Mouse (Mus musculus): ENCODE results near the gene Ntmt1. TPM values are rescaled to one million over a fixed set of nuclear protein-coding genes. Genes with fewer than 3 reads are reported as not detected.
A peak's percentile ranks its signal among the peaks of the same experiment; 100 is the strongest.

Gene Ntmt1
- polyA plus RNA-seq, 1 experiment: 36.9 TPM

GRCm38 (mm10) chr2:30769187-30769586 is 38.4 kb upstream of the Ntmt1 start:
- H3K4me1 ChIP-seq: peaks cover 93% of the 10 kb centered on the region
- H3K4me3 ChIP-seq (replicated peaks): no peak overlapping the region
- peaks cover 2% of the 10 kb centered on the region for H3K36me3 ChIP-seq (replicated peaks; ENCODE audit: low read length)
- H3K9me3 ChIP-seq: no peaks in the 10 kb centered on the region
- TF ChIP-seq FLI1 (IDR thresholded peaks at IDR 0.05; ENCODE audit: low read length) (no peak), GATA1 (IDR thresholded peaks at IDR 0.05; ENCODE audit: borderline replicate concordance, low read length) (no peak)
- peaks cover 23% of the 10 kb centered on the region for H3K27me3 ChIP-seq (replicated peaks)

DNA sequence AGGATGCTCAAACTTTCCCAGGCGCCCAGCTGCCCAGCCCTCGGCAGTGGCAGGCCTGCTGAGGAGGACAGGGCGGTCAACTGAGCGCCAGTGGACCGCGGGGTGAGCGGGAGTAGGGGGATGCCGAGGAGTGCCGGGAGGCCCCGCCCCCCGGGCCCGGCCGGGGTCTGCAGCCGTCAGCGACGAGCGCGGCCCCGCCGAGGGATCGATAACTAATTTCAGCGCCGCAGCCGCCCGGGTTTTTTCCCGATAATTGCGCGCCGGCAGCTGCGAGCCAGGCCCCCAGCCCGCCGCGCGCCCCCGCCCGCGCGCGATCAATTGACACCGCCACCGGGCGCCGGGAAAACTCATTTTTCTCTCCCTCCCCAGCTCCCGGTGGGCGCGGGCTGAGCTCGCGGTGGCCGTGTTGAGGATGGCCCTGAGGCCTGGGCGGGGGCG is 36.2 kb upstream of the Ntmt1 start:
- H3K36me3 ChIP-seq (replicated peaks; ENCODE audit: low read length): peaks cover 17% of the 10 kb centered on the region
- TF ChIP-seq GATA1 (IDR thresholded peaks at IDR 0.05; ENCODE audit: borderline replicate concordance, low read length): no peak
- no peak for TF ChIP-seq FLI1 (IDR thresholded peaks at IDR 0.05; ENCODE audit: low read length)
- H3K4me1 ChIP-seq: peaks cover 98% of the 10 kb centered on the region
- H3K27me3 ChIP-seq (replicated peaks): peaks cover 16% of the 10 kb centered on the region
- H3K9me3 ChIP-seq: no peaks in the 10 kb centered on the region
- H3K4me3 ChIP-seq (replicated peaks): peak overlapping the region; percentile 93

- Histone ChIP-seq H3K9me3 (no peaks in the 10 kb centered on the region), H3K4me3 (replicated peaks) (peak overlapping the region; percentile 93), H3K36me3 (replicated peaks; ENCODE audit: low read length) (peaks cover 17% of the 10 kb centered on the region), H3K27me3 (replicated peaks) (peaks cover 11% of the 10 kb centered on the region), H3K4me1 (peaks cover 98% of the 10 kb centered on the region)
- TF ChIP-seq FLI1 (IDR thresholded peaks at IDR 0.05; ENCODE audit: low read length) (no peak), GATA1 (IDR thresholded peaks at IDR 0.05; ENCODE audit: borderline replicate concordance, low read length) (no peak)
These were observed 35.7 kb upstream of the Ntmt1 start for GRCm38 (mm10) chr2:30771806-30772460.

- Histone ChIP-seq H3K27me3 (replicated peaks) (peaks cover 2% of the 10 kb centered on the region), H3K4me3 (replicated peaks) (peak overlapping the region; percentile 93), H3K36me3 (replicated peaks; ENCODE audit: low read length) (peaks cover 23% of the 10 kb centered on the region), H3K4me1 (peaks cover 97% of the 10 kb centered on the region), H3K9me3 (no peaks in the 10 kb centered on the region)
- TF ChIP-seq GATA1 (IDR thresholded peaks at IDR 0.05; ENCODE audit: borderline replicate concordance, low read length): no peak
- no peak for TF ChIP-seq FLI1 (IDR thresholded peaks at IDR 0.05; ENCODE audit: low read length)
These were observed 34.9 kb upstream of the Ntmt1 start for GRCm38 (mm10) chr2:30772581-30773312.

GRCm38 (mm10) chr2:30773313-30774005 is 34.2 kb upstream of the Ntmt1 start:
- Histone ChIP-seq H3K4me1 (peaks cover 90% of the 10 kb centered on the region), H3K4me3 (replicated peaks) (peak overlapping the region; percentile 93), H3K36me3 (replicated peaks; ENCODE audit: low read length) (peaks cover 27% of the 10 kb centered on the region), H3K27me3 (replicated peaks) (no peaks in the 10 kb centered on the region), H3K9me3 (no peaks in the 10 kb centered on the region)
- TF ChIP-seq GATA1 (IDR thresholded peaks at IDR 0.05; ENCODE audit: borderline replicate concordance, low read length) (no peak), FLI1 (IDR thresholded peaks at IDR 0.05; ENCODE audit: low read length) (0 out of 2 replicates have a peak, but pooled peaks have one; percentile 7)

GRCm38 (mm10) chr2:30775955-30776354 is 31.7 kb upstream of the Ntmt1 start:
- Histone ChIP-seq H3K27me3 (replicated peaks) (peaks cover 3% of the 10 kb centered on the region), H3K9me3 (no peaks in the 10 kb centered on the region), H3K4me1 (peaks cover 76% of the 10 kb centered on the region), H3K36me3 (replicated peaks; ENCODE audit: low read length) (peaks cover 38% of the 10 kb centered on the region), H3K4me3 (replicated peaks) (no peak overlapping the region)
- TF ChIP-seq FLI1 (IDR thresholded peaks at IDR 0.05; ENCODE audit: low read length) (no peak), GATA1 (IDR thresholded peaks at IDR 0.05; ENCODE audit: borderline replicate concordance, low read length) (no peak)

GRCm38 (mm10) chr2:30777266-30777665 is 30.4 kb upstream of the Ntmt1 start:
- Histone ChIP-seq H3K36me3 (replicated peaks; ENCODE audit: low read length) (peaks cover 38% of the 10 kb centered on the region), H3K4me3 (replicated peaks) (no peak overlapping the region), H3K4me1 (peaks cover 72% of the 10 kb centered on the region), H3K9me3 (no peaks in the 10 kb centered on the region), H3K27me3 (replicated peaks) (peaks cover 3% of the 10 kb centered on the region)
- no peak for TF ChIP-seq GATA1 (IDR thresholded peaks at IDR 0.05; ENCODE audit: borderline replicate concordance, low read length)
- no peak for TF ChIP-seq FLI1 (IDR thresholded peaks at IDR 0.05; ENCODE audit: low read length)

DNA sequence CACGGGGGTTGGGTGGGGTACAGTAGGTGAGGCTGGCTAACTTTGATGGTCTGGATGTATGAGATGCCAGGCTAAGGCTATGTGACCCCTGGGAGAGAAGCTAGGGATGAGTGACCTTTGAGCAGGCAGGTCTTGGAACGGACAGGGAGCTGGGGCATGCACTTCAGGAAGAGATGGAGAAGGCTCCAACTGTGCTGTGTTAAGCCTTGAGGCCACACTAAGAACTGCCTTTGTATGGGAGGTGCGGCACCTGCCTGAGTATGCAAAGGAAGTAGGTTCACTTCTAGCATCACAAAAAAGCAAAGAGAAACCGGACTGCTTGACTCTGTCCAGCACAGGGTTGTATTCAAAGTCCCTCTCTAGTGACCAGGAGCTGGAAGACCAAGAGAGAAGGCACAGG is 29.4 kb upstream of the Ntmt1 start:
- no peaks in the 10 kb centered on the region for H3K9me3 ChIP-seq
- peaks cover 72% of the 10 kb centered on the region for H3K4me1 ChIP-seq
- H3K4me3 ChIP-seq (replicated peaks): no peak overlapping the region
- peaks cover 3% of the 10 kb centered on the region for H3K27me3 ChIP-seq (replicated peaks)
- TF ChIP-seq GATA1 (IDR thresholded peaks at IDR 0.05; ENCODE audit: borderline replicate concordance, low read length) (no peak), FLI1 (IDR thresholded peaks at IDR 0.05; ENCODE audit: low read length) (no peak)
- peaks cover 38% of the 10 kb centered on the region for H3K36me3 ChIP-seq (replicated peaks; ENCODE audit: low read length)

DNA sequence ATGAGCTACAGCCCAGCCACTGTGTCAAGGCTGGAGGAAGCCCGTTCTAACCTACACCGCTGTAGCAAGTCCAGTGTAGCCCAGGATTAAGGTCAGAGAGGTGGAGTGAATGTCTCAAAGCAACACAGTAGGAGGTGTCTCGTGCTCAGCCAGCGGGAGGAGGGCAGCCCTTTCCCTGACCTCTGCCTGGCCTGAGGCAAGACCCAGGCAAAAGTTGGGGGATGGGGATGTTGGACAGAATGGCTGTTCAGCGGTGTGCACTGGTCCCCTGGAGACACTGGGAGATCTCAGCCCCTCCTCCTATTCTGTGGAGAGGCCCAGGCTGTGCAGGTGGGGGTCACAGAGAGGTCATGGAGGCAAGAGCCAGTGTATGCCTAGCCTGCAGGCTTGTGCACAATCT is 28.4 kb upstream of the Ntmt1 start:
- Histone ChIP-seq H3K9me3 (no peaks in the 10 kb centered on the region), H3K36me3 (replicated peaks; ENCODE audit: low read length) (peaks cover 35% of the 10 kb centered on the region), H3K27me3 (replicated peaks) (peaks cover 5% of the 10 kb centered on the region), H3K4me3 (replicated peaks) (peak overlapping the region; percentile 18), H3K4me1 (peaks cover 72% of the 10 kb centered on the region)
- TF ChIP-seq GATA1 (IDR thresholded peaks at IDR 0.05; ENCODE audit: borderline replicate concordance, low read length) (no peak), FLI1 (IDR thresholded peaks at IDR 0.05; ENCODE audit: low read length) (no peak)
